Comparison of ENCODE assay signal across 26 mouse cellular contexts in the genomic region with DNA sequence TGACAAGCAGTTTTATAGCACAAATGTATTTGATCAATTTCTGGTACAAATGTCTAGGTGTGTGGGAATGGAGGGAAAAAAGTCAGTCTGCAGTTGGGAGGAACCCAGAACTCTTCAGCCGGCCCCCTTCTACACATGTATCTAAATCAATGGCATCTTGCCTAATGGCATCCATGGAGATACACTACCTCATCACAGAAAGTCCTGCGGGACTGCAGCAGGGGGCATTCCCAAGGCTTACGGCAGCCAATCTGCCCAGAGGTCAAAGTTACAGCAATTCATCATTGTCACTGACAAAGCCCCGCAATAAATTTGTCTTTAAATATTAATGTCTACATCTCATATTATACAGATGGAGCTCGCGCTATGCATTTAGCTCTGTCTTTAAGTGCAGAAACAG.
DNase-seq lines count a peak whose midpoint lies in the region; ATAC-seq lines count a peak whose summit lies in the region.
"Had no signal": no experiment of that assay in that cellular context is flagged by ENCODE, and none has a peak within 500 bp of the region (broad histone marks: within the 10 kb centered on the region; RNA-seq: fewer than 3 reads in every experiment).

No protein-coding gene starts in this region.

- no peak overlapping the region for H3K27ac ChIP-seq in hindbrain, embryonic 13.5 days
- H3K27ac ChIP-seq: forebrain, embryonic 10.5 days; heart, adult 2 months; liver, embryonic 15.5 days; macrophage; midbrain, embryonic 10.5 days had no signal

- 29% methylated on average over 6 of the region's 6 CpGs for WGBS in hindbrain, embryonic 13.5 days

- H3K4me2 ChIP-seq in hindbrain, embryonic 13.5 days = no peak overlapping the region
- H3K4me2 ChIP-seq: liver, embryonic 15.5 days had no signal

- H3K9ac ChIP-seq in hindbrain, embryonic 13.5 days = no peak overlapping the region
- H3K9ac ChIP-seq: forebrain, postnatal 0 days; liver, embryonic 15.5 days had no signal

- H3K27me3 ChIP-seq in hindbrain, embryonic 13.5 days = no peaks in the 10 kb centered on the region
- H3K27me3 ChIP-seq: liver, embryonic 15.5 days had no signal

- peak; percentile 52; the same call in 1 of the 2 replicates for ATAC-seq in hindbrain, embryonic 13.5 days (ENCODE audit: low FRiP score)
- ATAC-seq: forebrain, postnatal 0 days; inflammation-experienced regulatory T-cells, adult 6 months; lung, postnatal 0 days; midbrain, embryonic 16.5 days had no signal

- H3K4me1 ChIP-seq in hindbrain, embryonic 13.5 days (replicated peaks) = peaks cover 18% of the 10 kb centered on the region
- H3K4me1 ChIP-seq: liver, embryonic 15.5 days; midbrain, embryonic 10.5 days had no signal

- no peak overlapping the region for H3K4me3 ChIP-seq in hindbrain, embryonic 13.5 days
- H3K4me3 ChIP-seq: forebrain, embryonic 10.5 days; heart, adult 2 months; liver, embryonic 15.5 days; midbrain, embryonic 10.5 days; myocyte had no signal

- no peaks in the 10 kb centered on the region for H3K36me3 ChIP-seq in hindbrain, embryonic 13.5 days
- H3K36me3 ChIP-seq: forebrain, embryonic 10.5 days; liver, embryonic 15.5 days; midbrain, embryonic 10.5 days had no signal

- DNase-seq in heart, adult 11 months = peak; percentile 14
- no peak for DNase-seq in heart, adult 8-10 months (ENCODE audit: low spot score)
- peak; percentile 70 for DNase-seq in NIH3T3 (ENCODE audit: low read depth)
- DNase-seq in mesoderm, embryonic 11.5 days (ENCODE audit: low read depth, low spot score) = peak; percentile 79
- no peak for DNase-seq in left cerebral cortex, adult 8-10 months (ENCODE audit: low spot score in 2 of 2)
- no peak for DNase-seq in cerebellum, adult 9-11 months
- DNase-seq: cerebellum, adult 2 months; cerebellum, postnatal 36 days; forebrain, postnatal 0 days; gastrocnemius, postnatal 14 days; heart, adult 2 months; heart, postnatal 36 days; kidney, postnatal 25 days; left cerebral cortex, postnatal 4 days; liver; right cerebral cortex, postnatal 4 days; thymus, postnatal 14 days had no signal

- H3K9me3 ChIP-seq in hindbrain, embryonic 13.5 days = no peaks in the 10 kb centered on the region
- H3K9me3 ChIP-seq: forebrain, embryonic 10.5 days; liver, embryonic 15.5 days; midbrain, embryonic 10.5 days had no signal

Comparison
In these comparisons a context has a peak if more than half of its experiments do, and no peak if none do; other contexts are left out.
1. DNase-seq: peak in heart, adult 11 months (single experiment), NIH3T3 (single experiment) and mesoderm, embryonic 11.5 days (single experiment); none in heart, adult 8-10 months (single experiment), left cerebral cortex, adult 8-10 months (0 of 2) and cerebellum, adult 9-11 months (single experiment).